Mouse (Mus musculus): ENCODE data around the gene Shld2. TPM values are rescaled to one million over a fixed set of nuclear protein-coding genes. Genes with fewer than 3 reads are reported as not detected.

The Shld2 gene
- polyA plus RNA-seq, 1 experiment from 2014 or later: 8.3 TPM

GRCm38 (mm10) chr14:34252470-34253145 lies 57.7 kb downstream of the Shld2 start:
- H3K4me3 ChIP-seq (ENCODE audit: low read depth, low read length): no peak overlapping the region
- H3K9ac ChIP-seq (ENCODE audit: low read depth, low read length): no peak overlapping the region
- H3K36me3 ChIP-seq (ENCODE audit: control insufficient read depth, insufficient read depth): no peaks in the 10 kb centered on the region
- H3K27ac ChIP-seq (ENCODE audit: low read length): peak overlapping the region; percentile 37; the same call in 1 of the 2 replicates
- H3K4me1 ChIP-seq (ENCODE audit: control insufficient read depth, low read depth, low read length): no peaks in the 10 kb centered on the region
- no peaks in the 10 kb centered on the region for H3K9me3 ChIP-seq (replicated peaks; ENCODE audit: control insufficient read depth, low read length)
- 66% methylated on average over 5 of the region's 6 CpGs for WGBS (ENCODE audit: insufficient replicate concordance)
- no peak overlapping the region for H3K4me2 ChIP-seq (ENCODE audit: low read depth, low read length)
- no peaks in the 10 kb centered on the region for H3K27me3 ChIP-seq (ENCODE audit: control insufficient read depth, insufficient read depth, low read depth, low read length)
- ATAC-seq (ENCODE audit: low read depth): peak; percentile 74

GRCm38 (mm10) chr14:34240676-34241075 lies 69.6 kb downstream of the Shld2 start:
- no peak overlapping the region for H3K9ac ChIP-seq (ENCODE audit: low read depth, low read length)
- H3K9me3 ChIP-seq (replicated peaks; ENCODE audit: control insufficient read depth, low read length): no peaks in the 10 kb centered on the region
- ATAC-seq (ENCODE audit: low read depth): peak; percentile 89
- no peaks in the 10 kb centered on the region for H3K27me3 ChIP-seq (ENCODE audit: control insufficient read depth, insufficient read depth, low read depth, low read length)
- no peak overlapping the region for H3K4me2 ChIP-seq (ENCODE audit: low read depth, low read length)
- peaks cover 4% of the 10 kb centered on the region; the same call in 1 of the 2 replicates for H3K36me3 ChIP-seq (ENCODE audit: control insufficient read depth, insufficient read depth)
- WGBS (ENCODE audit: insufficient replicate concordance): 55% methylated on average over 6 of the region's 6 CpGs
- no peak overlapping the region for H3K4me3 ChIP-seq (ENCODE audit: low read depth, low read length)
- no peaks in the 10 kb centered on the region; the same call in 1 of the 2 replicates for H3K4me1 ChIP-seq (ENCODE audit: control insufficient read depth, low read depth, low read length)
- H3K27ac ChIP-seq (ENCODE audit: low read length): no peak overlapping the region; the same call in 1 of the 2 replicates

- H3K9ac ChIP-seq (ENCODE audit: low read depth, low read length): no peak overlapping the region
- no peaks in the 10 kb centered on the region; the same call in 1 of the 2 replicates for H3K4me1 ChIP-seq (ENCODE audit: control insufficient read depth, low read depth, low read length)
- H3K36me3 ChIP-seq (ENCODE audit: control insufficient read depth, insufficient read depth): peaks cover 4% of the 10 kb centered on the region; the same call in 1 of the 2 replicates
- H3K27ac ChIP-seq (ENCODE audit: low read length): peak overlapping the region; percentile 86
- 0 out of 2 replicates have a peak, but pooled peaks have one; percentile 33 for ATAC-seq (ENCODE audit: low read depth)
- H3K4me2 ChIP-seq (ENCODE audit: low read depth, low read length): no peak overlapping the region
- H3K27me3 ChIP-seq (ENCODE audit: control insufficient read depth, insufficient read depth, low read depth, low read length): no peaks in the 10 kb centered on the region
- no peaks in the 10 kb centered on the region for H3K9me3 ChIP-seq (replicated peaks; ENCODE audit: control insufficient read depth, low read length)
- 22% methylated on average over 10 of the region's 10 CpGs for WGBS (ENCODE audit: insufficient replicate concordance)
- H3K4me3 ChIP-seq (ENCODE audit: low read depth, low read length): no peak overlapping the region
These were observed 70.0 kb downstream of the Shld2 start for GRCm38 (mm10) chr14:34240263-34240662.

- Histone ChIP-seq H3K4me3 (ENCODE audit: low read depth, low read length) (no peak overlapping the region), H3K36me3 (ENCODE audit: control insufficient read depth, insufficient read depth) (no peaks in the 10 kb centered on the region; the same call in 1 of the 2 replicates), H3K4me2 (ENCODE audit: low read depth, low read length) (peak overlapping the region; percentile 48), H3K4me1 (ENCODE audit: control insufficient read depth, low read depth, low read length) (peaks cover 2% of the 10 kb centered on the region), H3K9me3 (replicated peaks; ENCODE audit: control insufficient read depth, low read length) (no peaks in the 10 kb centered on the region; the same call in 1 of the 2 replicates), H3K9ac (ENCODE audit: low read depth, low read length) (no peak overlapping the region), H3K27me3 (ENCODE audit: control insufficient read depth, insufficient read depth, low read depth, low read length) (no peaks in the 10 kb centered on the region), H3K27ac (ENCODE audit: low read length) (no peak overlapping the region)
- WGBS (ENCODE audit: insufficient replicate concordance): 13% methylated on average over 16 of the region's 16 CpGs
- ATAC-seq (ENCODE audit: low read depth): peak; percentile 90
These were observed 75.5 kb downstream of the Shld2 start for GRCm38 (mm10) chr14:34234630-34235380.

GRCm38 (mm10) chr14:34233846-34234245 lies 76.4 kb downstream of the Shld2 start:
- Histone ChIP-seq H3K4me2 (ENCODE audit: low read depth, low read length) (no peak overlapping the region), H3K4me1 (ENCODE audit: control insufficient read depth, low read depth, low read length) (peaks cover 2% of the 10 kb centered on the region), H3K27me3 (ENCODE audit: control insufficient read depth, insufficient read depth, low read depth, low read length) (no peaks in the 10 kb centered on the region), H3K27ac (ENCODE audit: low read length) (no peak overlapping the region), H3K9ac (ENCODE audit: low read depth, low read length) (no peak overlapping the region), H3K9me3 (replicated peaks; ENCODE audit: control insufficient read depth, low read length) (no peaks in the 10 kb centered on the region; the same call in 1 of the 2 replicates), H3K36me3 (ENCODE audit: control insufficient read depth, insufficient read depth) (no peaks in the 10 kb centered on the region; the same call in 1 of the 2 replicates), H3K4me3 (ENCODE audit: low read depth, low read length) (no peak overlapping the region)
- no peak for ATAC-seq (ENCODE audit: low read depth)
- WGBS (ENCODE audit: insufficient replicate concordance): 55% methylated on average over 4 of the region's 4 CpGs

GRCm38 (mm10) chr14:34232866-34233680 lies 77.2 kb downstream of the Shld2 start:
- Histone ChIP-seq H3K4me1 (ENCODE audit: control insufficient read depth, low read depth, low read length) (peaks cover 2% of the 10 kb centered on the region), H3K27ac (ENCODE audit: low read length) (no peak overlapping the region), H3K36me3 (ENCODE audit: control insufficient read depth, insufficient read depth) (no peaks in the 10 kb centered on the region; the same call in 1 of the 2 replicates), H3K9me3 (replicated peaks; ENCODE audit: control insufficient read depth, low read length) (no peaks in the 10 kb centered on the region; the same call in 1 of the 2 replicates), H3K4me3 (ENCODE audit: low read depth, low read length) (no peak overlapping the region), H3K4me2 (ENCODE audit: low read depth, low read length) (no peak overlapping the region), H3K9ac (ENCODE audit: low read depth, low read length) (no peak overlapping the region), H3K27me3 (ENCODE audit: control insufficient read depth, insufficient read depth, low read depth, low read length) (no peaks in the 10 kb centered on the region)
- 67% methylated on average over 9 of the region's 9 CpGs for WGBS (ENCODE audit: insufficient replicate concordance)
- ATAC-seq (ENCODE audit: low read depth): no peak

- H3K4me2 ChIP-seq (ENCODE audit: low read depth, low read length): no peak overlapping the region
- no peaks in the 10 kb centered on the region for H3K27me3 ChIP-seq (ENCODE audit: control insufficient read depth, insufficient read depth, low read depth, low read length)
- H3K27ac ChIP-seq (ENCODE audit: low read length): no peak overlapping the region
- H3K4me3 ChIP-seq (ENCODE audit: low read depth, low read length): no peak overlapping the region
- no peaks in the 10 kb centered on the region; the same call in 1 of the 2 replicates for H3K36me3 ChIP-seq (ENCODE audit: control insufficient read depth, insufficient read depth)
- no peak for ATAC-seq (ENCODE audit: low read depth)
- H3K9me3 ChIP-seq (replicated peaks; ENCODE audit: control insufficient read depth, low read length): no peaks in the 10 kb centered on the region; the same call in 1 of the 2 replicates
- 73% methylated on average over 7 of the region's 7 CpGs for WGBS (ENCODE audit: insufficient replicate concordance)
- peaks cover 2% of the 10 kb centered on the region for H3K4me1 ChIP-seq (ENCODE audit: control insufficient read depth, low read depth, low read length)
- H3K9ac ChIP-seq (ENCODE audit: low read depth, low read length): no peak overlapping the region
These were observed 78.0 kb downstream of the Shld2 start for GRCm38 (mm10) chr14:34232340-34232739.

- Histone ChIP-seq H3K4me1 (ENCODE audit: control insufficient read depth, low read depth, low read length) (no peaks in the 10 kb centered on the region), H3K27ac (ENCODE audit: low read length) (no peak overlapping the region), H3K4me2 (ENCODE audit: low read depth, low read length) (no peak overlapping the region), H3K36me3 (ENCODE audit: control insufficient read depth, insufficient read depth) (no peaks in the 10 kb centered on the region; the same call in 1 of the 2 replicates), H3K9me3 (replicated peaks; ENCODE audit: control insufficient read depth, low read length) (no peaks in the 10 kb centered on the region; the same call in 1 of the 2 replicates), H3K4me3 (ENCODE audit: low read depth, low read length) (no peak overlapping the region), H3K27me3 (ENCODE audit: control insufficient read depth, insufficient read depth, low read depth, low read length) (no peaks in the 10 kb centered on the region), H3K9ac (ENCODE audit: low read depth, low read length) (no peak overlapping the region)
- WGBS (ENCODE audit: insufficient replicate concordance): 65% methylated on average over 10 of the region's 10 CpGs
- ATAC-seq (ENCODE audit: low read depth): no peak
These were observed 81.3 kb downstream of the Shld2 start for GRCm38 (mm10) chr14:34228830-34229506.

Data from liver, embryonic 16.5 days (tissue).